Mouse (Mus musculus): ENCODE measurements around the gene Gm28372. TPM values are rescaled to one million over a fixed set of nuclear protein-coding genes. Genes with fewer than 3 reads are reported as not detected.
A peak's percentile ranks its signal among the peaks of the same experiment; 100 is the strongest.

The Gm28372 gene
- polyA plus RNA-seq, 1 experiment from 2014 or later = not detected

GRCm38 (mm10) chr2:130436769-130437168 is 31.7 kb downstream of the Gm28372 start:
- H3K9me3 ChIP-seq (ENCODE audit: control insufficient read depth, low read length) = no peaks in the 10 kb centered on the region
- 100% methylated on average over 1 of the region's 1 CpGs for WGBS
- no peak overlapping the region for H3K4me3 ChIP-seq (ENCODE audit: low read depth, low read length)
- no peak overlapping the region for H3K9ac ChIP-seq (ENCODE audit: low read depth, low read length)
- no peak for DNase-seq (ENCODE audit: low spot score)
- no peak overlapping the region for H3K27ac ChIP-seq (ENCODE audit: low read depth, low read length)
- ATAC-seq (ENCODE audit: low FRiP score) = no peak
- H3K4me2 ChIP-seq (replicated peaks; ENCODE audit: low read depth, low read length) = no peak overlapping the region
- H3K4me1 ChIP-seq (replicated peaks; ENCODE audit: control insufficient read depth, insufficient read depth, low read length) = no peaks in the 10 kb centered on the region
- H3K36me3 ChIP-seq (ENCODE audit: control insufficient read depth, insufficient read depth, low read length) = peaks cover 9% of the 10 kb centered on the region; the same call in 1 of the 2 replicates
- H3K27me3 ChIP-seq (ENCODE audit: control insufficient read depth, insufficient read depth, low read length) = no peaks in the 10 kb centered on the region

DNA sequence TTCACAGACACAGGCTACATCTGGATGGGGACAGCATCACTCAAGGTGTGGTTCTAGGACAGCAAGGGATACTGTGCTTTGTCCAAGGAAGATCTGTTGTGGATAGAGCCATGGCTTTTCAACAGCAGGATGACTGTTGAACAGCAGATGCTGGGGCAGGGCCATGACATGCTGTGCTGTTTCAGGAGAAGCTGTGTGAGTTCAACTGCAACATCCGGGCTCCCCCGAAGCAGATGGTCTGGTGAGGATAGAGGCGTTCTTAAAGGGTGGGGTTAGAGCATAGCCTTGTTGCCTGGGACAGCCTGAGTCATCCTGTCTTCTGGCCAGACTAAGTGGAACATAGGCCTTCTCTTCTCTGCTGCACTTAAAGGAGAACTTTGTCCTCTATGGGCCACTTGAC is 33.8 kb downstream of the Gm28372 start:
- ATAC-seq (ENCODE audit: low FRiP score) (no peak), DNase-seq (ENCODE audit: low spot score) (no peak)
- H3K4me1 ChIP-seq (replicated peaks; ENCODE audit: control insufficient read depth, insufficient read depth, low read length) = no peaks in the 10 kb centered on the region
- H3K36me3 ChIP-seq (ENCODE audit: control insufficient read depth, insufficient read depth, low read length) = peaks cover 17% of the 10 kb centered on the region
- H3K9me3 ChIP-seq (ENCODE audit: control insufficient read depth, low read length) = no peaks in the 10 kb centered on the region
- no peak overlapping the region for H3K4me2 ChIP-seq (replicated peaks; ENCODE audit: low read depth, low read length)
- 96% methylated on average over 3 of the region's 3 CpGs for WGBS
- H3K9ac ChIP-seq (ENCODE audit: low read depth, low read length) = no peak overlapping the region
- H3K4me3 ChIP-seq (ENCODE audit: low read depth, low read length) = no peak overlapping the region
- no peaks in the 10 kb centered on the region for H3K27me3 ChIP-seq (ENCODE audit: control insufficient read depth, insufficient read depth, low read length)
- no peak overlapping the region for H3K27ac ChIP-seq (ENCODE audit: low read depth, low read length)

GRCm38 (mm10) chr2:130439840-130440480 is 34.9 kb downstream of the Gm28372 start:
- ATAC-seq (ENCODE audit: low FRiP score) = no peak
- WGBS = 95% methylated on average over 4 of the region's 4 CpGs
- Histone ChIP-seq H3K9ac (ENCODE audit: low read depth, low read length) (no peak overlapping the region), H3K4me1 (replicated peaks; ENCODE audit: control insufficient read depth, insufficient read depth, low read length) (no peaks in the 10 kb centered on the region), H3K36me3 (ENCODE audit: control insufficient read depth, insufficient read depth, low read length) (peaks cover 18% of the 10 kb centered on the region), H3K9me3 (ENCODE audit: control insufficient read depth, low read length) (no peaks in the 10 kb centered on the region), H3K4me2 (replicated peaks; ENCODE audit: low read depth, low read length) (no peak overlapping the region), H3K4me3 (ENCODE audit: low read depth, low read length) (no peak overlapping the region), H3K27me3 (ENCODE audit: control insufficient read depth, insufficient read depth, low read length) (no peaks in the 10 kb centered on the region), H3K27ac (ENCODE audit: low read depth, low read length) (no peak overlapping the region)
- no peak for DNase-seq (ENCODE audit: low spot score)

DNA sequence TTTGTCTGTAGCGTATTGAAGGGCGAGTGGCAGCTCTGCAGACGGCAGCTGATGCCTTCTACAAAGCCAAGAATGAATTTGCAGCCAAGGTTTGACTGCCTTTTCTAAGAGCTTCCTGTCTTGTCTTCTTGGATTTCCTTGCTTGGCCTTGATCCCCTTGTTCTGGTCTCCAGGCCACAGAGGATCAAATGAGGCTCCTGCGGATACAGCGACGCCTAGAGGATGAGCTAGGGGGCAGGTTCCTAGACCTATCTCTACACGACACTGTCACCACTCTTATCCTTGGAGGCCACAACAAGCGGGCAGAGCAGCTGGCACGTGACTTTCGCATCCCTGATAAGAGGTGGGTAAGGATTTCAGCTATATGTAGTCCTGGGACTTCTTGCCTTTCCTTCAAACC is 37.1 kb downstream of the Gm28372 start:
- 91% methylated on average over 10 of the region's 10 CpGs for WGBS
- no peak overlapping the region for H3K4me2 ChIP-seq (replicated peaks; ENCODE audit: low read depth, low read length)
- H3K36me3 ChIP-seq (ENCODE audit: control insufficient read depth, insufficient read depth, low read length) = peaks cover 18% of the 10 kb centered on the region
- no peak for ATAC-seq (ENCODE audit: low FRiP score)
- H3K9ac ChIP-seq (ENCODE audit: low read depth, low read length) = no peak overlapping the region
- DNase-seq (ENCODE audit: low spot score) = no peak
- H3K4me3 ChIP-seq (ENCODE audit: low read depth, low read length) = no peak overlapping the region
- H3K4me1 ChIP-seq (replicated peaks; ENCODE audit: control insufficient read depth, insufficient read depth, low read length) = no peaks in the 10 kb centered on the region
- H3K27me3 ChIP-seq (ENCODE audit: control insufficient read depth, insufficient read depth, low read length) = no peaks in the 10 kb centered on the region
- no peak overlapping the region for H3K27ac ChIP-seq (ENCODE audit: low read depth, low read length)
- no peaks in the 10 kb centered on the region for H3K9me3 ChIP-seq (ENCODE audit: control insufficient read depth, low read length)

DNA sequence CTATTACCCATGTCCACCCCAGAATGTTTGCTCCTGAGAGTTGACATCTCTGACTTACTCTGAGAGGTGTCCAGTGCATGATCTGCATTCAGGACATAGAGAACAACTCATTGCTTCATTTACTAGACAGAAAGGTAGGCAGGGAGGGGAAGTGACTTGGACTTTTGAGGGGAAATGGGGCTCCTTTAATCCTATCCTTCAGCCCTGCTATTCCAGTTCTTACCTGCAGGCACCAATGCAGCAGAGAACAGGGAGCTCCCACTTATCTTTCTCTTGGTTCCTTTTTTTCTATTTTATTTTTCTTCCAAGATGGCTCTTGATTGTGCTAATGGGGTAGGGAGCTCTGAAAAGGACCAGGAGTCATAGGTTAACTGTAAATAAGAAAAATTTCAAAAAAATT is 43.4 kb downstream of the Gm28372 start:
- peaks cover 5% of the 10 kb centered on the region; the same call in 1 of the 2 replicates for H3K36me3 ChIP-seq (ENCODE audit: control insufficient read depth, insufficient read depth, low read length)
- peaks cover 2% of the 10 kb centered on the region; the same call in 1 of the 2 replicates for H3K27me3 ChIP-seq (ENCODE audit: control insufficient read depth, insufficient read depth, low read length)
- H3K4me1 ChIP-seq (replicated peaks; ENCODE audit: control insufficient read depth, insufficient read depth, low read length) = 0 out of 2 replicates have a peak, but pooled peaks cover 2% of the 10 kb centered on the region
- no peaks in the 10 kb centered on the region for H3K9me3 ChIP-seq (ENCODE audit: control insufficient read depth, low read length)
- H3K4me2 ChIP-seq (replicated peaks; ENCODE audit: low read depth, low read length) = no peak overlapping the region
- no peak overlapping the region for H3K4me3 ChIP-seq (ENCODE audit: low read depth, low read length)
- ATAC-seq (ENCODE audit: low FRiP score) (no peak), DNase-seq (ENCODE audit: low spot score) (no peak)
- no peak overlapping the region for H3K9ac ChIP-seq (ENCODE audit: low read depth, low read length)
- no peak overlapping the region for H3K27ac ChIP-seq (ENCODE audit: low read depth, low read length)

DNA sequence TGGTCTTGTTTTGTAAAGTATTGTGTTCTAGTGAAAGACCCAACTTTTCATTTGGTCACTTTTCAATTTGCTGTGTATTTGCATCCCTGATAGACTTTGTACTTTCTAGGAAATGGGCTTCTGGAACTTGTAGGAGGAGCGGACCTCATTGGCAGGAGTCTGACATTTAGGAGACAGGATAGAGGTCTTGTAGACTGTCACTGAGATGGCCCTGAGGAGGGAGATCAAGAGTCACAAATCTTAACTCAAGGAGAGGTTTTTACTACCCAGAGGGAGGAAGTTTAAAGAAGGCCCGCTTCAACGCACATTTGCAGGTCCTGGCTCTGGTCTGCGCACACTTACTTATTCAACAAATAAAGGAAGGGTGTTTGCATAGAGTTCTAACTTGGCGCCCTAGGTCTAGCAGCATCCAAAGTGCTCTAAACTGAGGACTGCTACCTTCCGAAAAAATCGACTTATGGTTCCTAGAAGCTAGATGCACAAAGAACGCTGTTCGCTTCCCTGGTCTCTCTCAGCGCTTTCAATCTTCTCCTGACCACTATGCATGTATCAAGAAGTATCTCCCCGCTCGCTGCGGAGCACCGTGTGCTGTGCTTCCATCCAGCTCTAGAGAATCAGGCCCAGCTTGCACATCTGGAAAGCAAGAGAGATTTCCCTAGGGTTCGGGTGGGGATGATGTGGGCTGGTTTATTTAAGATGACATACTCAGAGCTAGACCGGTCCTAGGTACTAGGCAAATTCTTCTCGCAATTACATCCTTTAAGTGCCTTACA is 44.2 kb downstream of the Gm28372 start:
- Histone ChIP-seq H3K4me3 (ENCODE audit: low read depth, low read length) (peak overlapping the region; percentile 91), H3K36me3 (ENCODE audit: control insufficient read depth, insufficient read depth, low read length) (no peaks in the 10 kb centered on the region), H3K9ac (ENCODE audit: low read depth, low read length) (peak overlapping the region; percentile 88), H3K9me3 (ENCODE audit: control insufficient read depth, low read length) (no peaks in the 10 kb centered on the region), H3K4me1 (replicated peaks; ENCODE audit: control insufficient read depth, insufficient read depth, low read length) (0 out of 2 replicates have a peak, but pooled peaks cover 2% of the 10 kb centered on the region), H3K27me3 (ENCODE audit: control insufficient read depth, insufficient read depth, low read length) (peaks cover 2% of the 10 kb centered on the region; the same call in 1 of the 2 replicates), H3K27ac (ENCODE audit: low read depth, low read length) (no peak overlapping the region), H3K4me2 (replicated peaks; ENCODE audit: low read depth, low read length) (peak overlapping the region; percentile 82)
- no peak; the same call in 1 of the 2 replicates for ATAC-seq (ENCODE audit: low FRiP score)
- WGBS = 10% methylated on average over 17 of the region's 17 CpGs
- peak; percentile 43 for DNase-seq (ENCODE audit: low spot score)

- H3K4me1 ChIP-seq (replicated peaks; ENCODE audit: control insufficient read depth, insufficient read depth, low read length) = 0 out of 2 replicates have a peak, but pooled peaks cover 2% of the 10 kb centered on the region
- H3K4me2 ChIP-seq (replicated peaks; ENCODE audit: low read depth, low read length) = peak within 1 kb of the TSS; percentile 82
- 0% methylated on average over 31 of the region's 50 CpGs for WGBS
- peaks cover 2% of the 10 kb centered on the region; the same call in 1 of the 2 replicates for H3K27me3 ChIP-seq (ENCODE audit: control insufficient read depth, insufficient read depth, low read length)
- H3K4me3 ChIP-seq (ENCODE audit: low read depth, low read length) = peak within 1 kb of the TSS; percentile 91
- no peaks in the 10 kb centered on the region for H3K9me3 ChIP-seq (ENCODE audit: control insufficient read depth, low read length)
- peak within 1 kb of the TSS; percentile 77 for H3K27ac ChIP-seq (ENCODE audit: low read depth, low read length)
- peak within 1 kb of the TSS; percentile 88 for H3K9ac ChIP-seq (ENCODE audit: low read depth, low read length)
- no peaks in the 10 kb centered on the region for H3K36me3 ChIP-seq (ENCODE audit: control insufficient read depth, insufficient read depth, low read length)
- peak; percentile 98 for ATAC-seq (ENCODE audit: low FRiP score)
- DNase-seq (ENCODE audit: low spot score) = peak; percentile 91
Measured at GRCm38 (mm10) chr2:130449794-130450433, 44.9 kb downstream of the Gm28372 start, which contains the start of gene Ptpra. Gene Ptpra, plus strand, starts transcription at chr2:130450278.

- DNase-seq (ENCODE audit: low spot score) (no peak), ATAC-seq (ENCODE audit: low FRiP score) (peak; percentile 84)
- Histone ChIP-seq H3K4me3 (ENCODE audit: low read depth, low read length) (peak overlapping the region; percentile 91), H3K27me3 (ENCODE audit: control insufficient read depth, insufficient read depth, low read length) (peaks cover 2% of the 10 kb centered on the region; the same call in 1 of the 2 replicates), H3K9ac (ENCODE audit: low read depth, low read length) (peak overlapping the region; percentile 88), H3K9me3 (ENCODE audit: control insufficient read depth, low read length) (no peaks in the 10 kb centered on the region), H3K27ac (ENCODE audit: low read depth, low read length) (peak overlapping the region; percentile 77), H3K36me3 (ENCODE audit: control insufficient read depth, insufficient read depth, low read length) (no peaks in the 10 kb centered on the region), H3K4me2 (replicated peaks; ENCODE audit: low read depth, low read length) (peak overlapping the region; percentile 82), H3K4me1 (replicated peaks; ENCODE audit: control insufficient read depth, insufficient read depth, low read length) (0 out of 2 replicates have a peak, but pooled peaks cover 2% of the 10 kb centered on the region)
- WGBS = under 1% methylated on average over 38 of the region's 47 CpGs
Measured at GRCm38 (mm10) chr2:130450434-130450796, 45.4 kb downstream of the Gm28372 start.
